Mouse (Mus musculus) adrenal gland, postnatal 4 days (tissue): ENCODE measurements around the gene Gbp4. TPM values are rescaled to one million over a fixed set of nuclear protein-coding genes. Genes with fewer than 3 reads are reported as not detected.
"Not testable (repeated sequence)": the region's sequence is repeated elsewhere in the genome, so short reads cannot be mapped to it uniquely, and the experiment has no call there.

Experiments used
- DNase-seq, 2 experiments: peaks; one replicate each; pipeline ENCODE4 v3.0.0; 2021 to 2022; ENCODE audit warnings: low spot score in 2 of 2, mixed read lengths in 2 of 2
- long read RNA-seq, 2 experiments: library from polyadenylated mRNA; stranded (forward); transcript quantifications; one replicate each; pipeline ENCODE4 v2.0.0; 2021
- total RNA-seq, 2 experiments: library from RNA; stranded (reverse); gene quantifications; 2 replicates each; pipeline ENCODE4 v1.2.3; 2021

Gbp4 gene
- total RNA-seq = 1 to 10 TPM; 6.0 to 6.8 TPM
- long read RNA-seq, experiment 1, partial matches to known transcripts = 0 of 1 reads
- long read RNA-seq, experiment 1, other reads (novel, unspliced or antisense) = 1 of 1 reads
- long read RNA-seq, experiment 2, partial matches to known transcripts = 1 of 4 reads
- long read RNA-seq, experiment 2, other reads (novel, unspliced or antisense) = 3 of 4 reads

GRCm38 (mm10) chr5:105139409-105140088 is at the start of gene Gbp4, which contains the start of the genes Gbp9 and Gbp8:
Gene Gbp4 (minus strand): TSS chr5:105139586.
Gene Gbp9 (minus strand): TSS chr5:105139539.
Gene Gbp8 (minus strand): TSS chr5:105139540.
- not testable (repeated sequence) for DNase-seq

GRCm38 (mm10) chr5:105181446-105181845 is 42.1 kb upstream of the Gbp4 start:
- no peak for DNase-seq

- no peak for DNase-seq
Measured at GRCm38 (mm10) chr5:105156582-105156981, 17.2 kb upstream of the Gbp4 start.

- no peak for DNase-seq
Measured at GRCm38 (mm10) chr5:105154049-105154448, 14.7 kb upstream of the Gbp4 start.

GRCm38 (mm10) chr5:105148062-105148461 is 8.7 kb upstream of the Gbp4 start:
- not testable (repeated sequence) for DNase-seq

- no peak for DNase-seq
Measured at GRCm38 (mm10) chr5:105146447-105146846, 7.1 kb upstream of the Gbp4 start.

- not testable (repeated sequence) for DNase-seq
Measured at GRCm38 (mm10) chr5:105145731-105146130, 6.3 kb upstream of the Gbp4 start.

- not testable (repeated sequence) for DNase-seq
Measured at GRCm38 (mm10) chr5:105140089-105140810, 864 bp upstream of the Gbp4 start.

- DNase-seq = no peak
Measured at GRCm38 (mm10) chr5:105138906-105139305, 480 bp downstream of the Gbp4 start.

- DNase-seq = not testable (repeated sequence)
Measured at GRCm38 (mm10) chr5:105136706-105137304, 2.6 kb downstream of the Gbp4 start.

GRCm38 (mm10) chr5:105121731-105122130 is 17.7 kb downstream of the Gbp4 start:
- not testable (repeated sequence) for DNase-seq

DNA sequence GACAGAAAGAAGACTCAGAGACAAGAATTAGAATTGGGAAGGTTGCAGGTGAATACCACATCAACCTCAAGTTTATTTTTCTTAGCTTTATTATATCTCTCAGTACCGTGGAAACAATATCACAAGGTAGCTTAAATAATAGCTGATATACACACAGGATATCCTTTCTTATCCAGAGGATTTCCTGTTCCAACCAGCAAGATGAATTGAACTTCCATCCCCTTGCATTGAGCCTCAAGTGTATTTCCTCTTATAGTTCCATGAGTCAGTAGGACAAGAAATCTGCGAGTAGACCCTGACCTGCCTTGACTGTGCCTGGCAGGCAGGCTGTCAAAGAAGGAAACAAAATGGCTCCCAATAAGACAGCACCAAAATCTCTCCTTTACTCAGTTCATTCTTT is 23.6 kb downstream of the Gbp4 start:
- no peak for DNase-seq

- DNase-seq = no peak
Measured at GRCm38 (mm10) chr5:105114696-105115095, 24.7 kb downstream of the Gbp4 start.

DNA sequence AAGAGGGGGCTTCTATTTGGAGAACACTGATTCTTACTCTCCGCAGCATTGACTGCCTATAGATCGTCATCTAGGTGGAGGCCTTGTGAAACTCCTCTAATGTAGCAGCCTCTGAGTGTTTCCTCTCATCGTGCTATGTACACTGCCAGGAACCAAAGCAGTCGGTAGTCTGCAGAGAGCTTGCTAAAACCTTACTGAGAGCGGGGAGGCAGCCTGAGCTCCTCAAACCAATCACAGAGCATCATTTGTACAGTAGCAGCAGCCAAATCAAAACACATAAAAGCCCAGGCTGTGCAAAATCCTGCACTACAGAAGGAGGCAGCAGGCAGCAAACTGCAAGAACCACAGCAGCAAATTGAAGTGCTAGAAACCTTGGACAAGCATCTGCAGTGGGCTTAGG is 25.7 kb downstream of the Gbp4 start:
- DNase-seq = no peak

DNA sequence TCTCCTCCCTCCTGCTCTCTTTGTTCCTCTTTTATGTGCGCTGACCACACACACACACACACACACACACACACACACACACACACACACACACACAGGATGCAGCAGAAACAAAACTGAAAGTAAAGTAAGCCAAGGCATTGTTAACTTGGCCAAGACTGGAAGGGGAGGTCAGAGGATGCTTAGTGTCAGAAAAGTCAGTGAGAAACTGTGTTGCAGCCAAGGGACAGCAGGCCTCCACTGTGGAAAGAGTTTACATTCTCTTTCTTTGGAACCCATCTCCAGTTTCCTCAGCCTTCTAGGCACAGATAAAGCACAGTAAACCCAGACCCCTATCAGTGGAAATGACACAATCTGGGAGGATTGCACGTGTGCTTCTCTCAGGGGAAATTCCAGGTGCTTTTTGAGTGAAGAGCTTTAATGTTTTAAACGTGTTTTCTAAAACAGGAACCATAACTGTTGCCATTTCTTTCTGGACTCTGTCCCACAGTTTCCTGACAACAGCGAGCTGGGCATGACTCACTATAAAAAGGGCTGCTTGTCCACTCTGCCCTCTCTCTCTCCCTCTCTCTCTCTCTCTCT is 29.0 kb downstream of the Gbp4 start:
- DNase-seq = peak in 1 of 2 experiments; percentile 26

DNA sequence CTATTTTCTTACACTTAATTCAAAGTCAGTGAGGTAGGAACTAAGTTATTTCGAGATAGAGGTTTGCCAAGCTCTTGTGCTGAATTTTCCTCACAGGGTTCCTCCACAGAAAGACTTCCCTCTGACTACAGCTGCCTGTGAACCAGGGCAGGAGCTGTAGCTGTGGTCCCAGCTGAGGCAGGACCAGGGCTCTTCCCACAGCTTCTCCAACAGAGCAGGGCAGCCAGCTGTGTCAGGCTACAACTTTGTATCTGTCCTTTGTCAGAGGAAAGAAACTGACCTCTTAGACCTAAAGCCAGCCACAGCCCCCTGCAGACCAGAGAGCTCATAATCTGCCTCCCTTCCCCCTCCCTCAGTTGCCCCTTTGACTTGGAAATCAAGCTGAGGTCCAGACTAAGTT is 29.6 kb downstream of the Gbp4 start:
- DNase-seq = not testable (repeated sequence)

DNA sequence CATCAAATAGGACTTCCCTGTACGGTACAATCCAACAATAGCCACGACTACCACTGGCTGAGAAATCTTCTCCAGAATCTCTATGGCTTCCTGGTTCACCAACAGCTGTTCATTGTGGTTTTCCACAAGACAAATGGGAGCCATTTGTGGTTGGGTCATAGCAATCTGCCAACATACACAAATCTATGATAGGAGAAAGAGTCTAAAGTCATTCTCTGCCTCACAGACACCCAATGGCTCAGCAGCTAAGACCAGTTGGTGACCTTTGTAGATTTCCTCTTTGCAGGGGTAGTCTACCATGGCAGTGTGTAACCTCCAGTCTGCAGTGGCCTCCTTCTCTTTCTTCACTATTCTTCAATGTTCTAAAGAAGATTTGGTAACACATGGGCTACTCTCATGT is 33.7 kb downstream of the Gbp4 start:
- not testable (repeated sequence) for DNase-seq

- DNase-seq = no peak
Measured at GRCm38 (mm10) chr5:105081900-105082299, 57.5 kb downstream of the Gbp4 start.

- not testable (repeated sequence) for DNase-seq
Measured at GRCm38 (mm10) chr5:105068356-105068755, 71.0 kb downstream of the Gbp4 start.
